Mouse (Mus musculus) MN1 (cell line): ENCODE results near the gene Foxo1.

ENCODE experiments used
- DNase-seq: peaks from one replicate; pipeline ENCODE4 v3.0.0-alpha.2; 2016; ENCODE audit warnings: low spot score

Foxo1 gene

DNA sequence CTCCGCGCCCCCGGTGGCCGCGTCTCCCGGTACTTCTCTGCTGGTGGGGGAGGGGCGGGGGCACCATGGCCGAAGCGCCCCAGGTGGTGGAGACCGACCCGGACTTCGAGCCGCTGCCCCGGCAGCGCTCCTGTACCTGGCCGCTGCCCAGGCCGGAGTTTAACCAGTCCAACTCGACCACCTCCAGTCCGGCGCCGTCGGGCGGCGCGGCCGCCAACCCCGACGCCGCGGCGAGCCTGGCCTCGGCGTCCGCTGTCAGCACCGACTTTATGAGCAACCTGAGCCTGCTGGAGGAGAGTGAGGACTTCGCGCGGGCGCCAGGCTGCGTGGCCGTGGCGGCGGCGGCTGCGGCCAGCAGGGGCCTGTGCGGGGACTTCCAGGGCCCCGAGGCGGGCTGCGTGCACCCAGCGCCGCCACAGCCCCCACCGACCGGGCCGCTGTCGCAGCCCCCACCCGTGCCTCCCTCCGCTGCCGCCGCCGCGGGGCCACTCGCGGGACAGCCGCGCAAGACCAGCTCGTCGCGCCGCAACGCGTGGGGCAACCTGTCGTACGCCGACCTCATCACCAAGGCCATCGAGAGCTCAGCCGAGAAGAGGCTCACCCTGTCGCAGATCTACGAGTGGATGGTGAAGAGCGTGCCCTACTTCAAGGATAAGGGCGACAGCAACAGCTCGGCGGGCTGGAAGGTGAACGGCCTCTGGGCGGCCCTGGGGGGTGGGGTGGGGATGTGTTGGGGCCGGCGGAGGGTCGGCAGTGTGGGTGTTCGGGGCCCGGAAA, 789 bp downstream of the Foxo1 start:
- no peak for DNase-seq

DNA sequence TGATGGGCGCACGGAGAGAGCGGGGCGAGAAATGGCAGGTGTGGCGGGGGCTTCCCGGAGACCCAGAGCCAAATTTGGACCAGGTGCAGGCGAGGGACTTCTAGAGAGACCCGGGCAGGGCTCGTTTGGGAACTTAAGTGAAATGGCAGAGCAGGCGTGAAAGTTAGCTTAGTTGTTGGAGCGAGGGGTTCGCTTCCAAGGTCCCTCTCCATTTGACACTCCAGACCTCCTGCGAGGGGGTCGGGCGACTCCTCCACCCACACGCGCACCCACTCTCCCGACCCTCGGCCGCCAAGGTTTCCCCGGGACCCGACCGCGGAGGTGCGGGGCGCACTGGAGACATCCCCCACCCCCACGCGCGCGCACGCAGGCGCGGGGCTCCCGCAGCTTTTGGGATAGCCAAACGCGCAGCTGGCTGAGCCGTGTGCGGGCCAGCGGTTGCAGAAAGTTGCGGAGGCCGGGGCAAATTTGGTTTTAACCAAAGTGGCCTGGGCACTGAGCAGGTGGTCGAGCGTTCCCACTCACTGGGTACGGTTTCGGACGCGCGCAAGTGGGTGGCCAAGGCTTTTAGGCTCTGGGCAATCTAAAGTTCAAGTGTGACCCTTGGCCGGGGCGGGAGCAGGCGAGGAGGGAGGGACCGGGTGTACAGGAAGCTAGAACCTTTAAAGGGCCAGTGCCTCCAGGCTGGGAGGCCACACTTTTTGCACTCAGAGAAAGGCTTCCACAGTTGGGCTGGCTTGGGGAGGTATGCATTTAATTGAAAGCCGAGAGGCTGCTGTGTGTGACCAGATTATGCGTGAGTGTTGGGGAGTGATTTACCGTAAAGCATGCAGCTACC, 1.6 kb downstream of the Foxo1 start:
- no peak for DNase-seq

DNA sequence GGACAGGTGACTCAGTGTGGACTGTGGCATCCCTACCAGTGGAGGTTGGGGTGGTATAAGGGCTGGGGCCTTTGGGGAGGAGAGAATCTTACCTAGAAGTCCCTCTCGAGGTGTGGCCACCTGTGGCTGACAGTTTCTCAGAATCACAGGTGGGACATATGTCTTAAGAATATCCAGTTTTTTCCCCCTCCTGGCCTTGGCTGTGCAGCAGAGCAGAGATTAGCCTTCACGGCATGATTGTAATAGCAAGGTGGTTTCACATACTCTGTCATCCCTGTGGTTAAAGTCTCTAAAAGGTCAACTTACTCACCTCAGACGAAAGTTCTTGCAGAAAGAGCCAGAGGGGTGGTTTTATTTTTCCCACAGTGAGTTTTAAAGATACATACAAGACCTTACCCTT, 2.4 kb downstream of the Foxo1 start:
- DNase-seq: no peak

DNA sequence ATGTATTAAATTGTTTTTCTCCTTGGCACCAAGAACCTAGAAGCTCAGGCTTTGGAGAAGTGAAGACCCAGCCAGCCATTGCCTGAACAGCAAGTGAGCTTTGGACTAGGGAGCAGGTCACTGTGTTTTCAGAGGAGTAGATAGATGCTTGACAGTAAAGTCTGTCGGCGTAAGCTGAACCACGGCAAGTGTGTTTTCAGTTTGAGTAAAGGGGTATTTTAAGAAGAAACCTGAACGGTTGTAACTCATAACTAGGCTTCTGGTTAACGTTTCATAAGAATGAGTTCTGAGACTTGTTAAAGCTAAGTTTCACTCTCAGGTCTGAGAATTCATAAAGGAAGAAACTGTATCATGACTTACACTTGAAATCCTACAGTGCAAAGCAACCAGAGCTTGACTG, 3.2 kb downstream of the Foxo1 start:
- DNase-seq: no peak

DNA sequence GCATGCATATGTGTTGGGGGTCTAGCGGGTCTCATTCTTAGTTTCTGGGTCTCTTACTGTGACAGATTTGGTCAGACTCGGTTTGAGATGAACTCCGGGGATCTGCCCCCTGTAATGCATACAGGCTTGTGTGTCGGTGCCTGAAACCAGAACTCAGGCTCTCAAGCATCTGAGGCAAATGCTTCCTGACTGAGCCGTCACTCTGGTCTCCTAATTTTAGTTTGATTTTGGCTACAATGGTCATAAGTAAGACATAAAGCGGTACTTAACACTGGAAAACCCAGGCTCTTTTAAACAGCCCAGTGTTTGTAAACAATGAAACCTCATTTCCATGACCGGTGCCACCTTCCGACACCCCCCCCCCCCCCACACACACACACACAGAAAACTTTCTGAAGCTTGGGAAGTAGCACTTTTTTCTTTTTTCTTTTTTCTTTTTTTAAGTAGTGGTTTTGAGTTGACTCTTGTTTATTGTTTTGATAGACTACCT, 4.3 kb downstream of the Foxo1 start:
- no peak for DNase-seq

DNA sequence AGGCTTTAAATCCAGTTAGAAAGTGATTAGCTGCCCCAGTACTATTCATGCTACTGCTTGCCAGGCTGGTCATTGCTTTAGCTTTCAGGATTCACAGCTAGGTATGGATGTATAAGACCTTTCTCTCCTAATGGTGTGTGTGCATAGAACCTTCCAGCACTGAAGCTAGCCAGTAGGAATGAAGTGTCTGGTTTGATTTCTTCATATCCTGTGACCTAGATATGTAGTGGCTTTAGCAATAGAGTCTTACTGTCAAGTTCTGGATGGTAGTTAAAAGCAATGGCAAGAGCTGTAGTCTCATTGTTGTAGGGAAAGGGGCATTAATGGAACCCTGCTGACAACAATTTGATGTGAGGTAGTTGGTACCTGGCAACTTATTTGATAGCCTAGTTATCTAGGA, 6.3 kb downstream of the Foxo1 start:
- DNase-seq: no peak

DNA sequence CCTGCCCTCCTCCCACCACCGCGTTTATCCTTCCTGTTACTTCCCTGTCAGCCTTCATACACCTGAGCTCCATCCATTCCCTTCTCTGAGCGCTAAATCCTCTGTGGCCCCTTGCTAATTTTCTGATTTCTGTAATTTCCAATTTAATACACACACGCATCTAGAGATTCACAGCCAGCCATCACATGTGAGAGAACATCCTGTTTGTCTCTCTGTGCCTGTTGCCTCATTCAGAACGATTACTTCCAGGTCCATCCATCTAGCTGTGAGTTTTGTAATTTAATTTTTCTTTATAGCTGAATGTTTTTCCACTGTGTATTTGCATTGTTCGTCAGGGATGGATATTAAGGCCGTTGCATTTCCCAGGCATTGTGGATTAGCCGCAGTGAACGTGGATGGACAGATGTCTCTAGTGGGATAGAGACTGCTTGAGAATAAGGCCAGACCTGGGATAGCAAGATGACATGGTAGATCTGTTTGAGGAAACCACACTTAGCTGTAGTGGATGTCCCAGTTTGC, 7.0 kb downstream of the Foxo1 start:
- DNase-seq: no peak

DNA sequence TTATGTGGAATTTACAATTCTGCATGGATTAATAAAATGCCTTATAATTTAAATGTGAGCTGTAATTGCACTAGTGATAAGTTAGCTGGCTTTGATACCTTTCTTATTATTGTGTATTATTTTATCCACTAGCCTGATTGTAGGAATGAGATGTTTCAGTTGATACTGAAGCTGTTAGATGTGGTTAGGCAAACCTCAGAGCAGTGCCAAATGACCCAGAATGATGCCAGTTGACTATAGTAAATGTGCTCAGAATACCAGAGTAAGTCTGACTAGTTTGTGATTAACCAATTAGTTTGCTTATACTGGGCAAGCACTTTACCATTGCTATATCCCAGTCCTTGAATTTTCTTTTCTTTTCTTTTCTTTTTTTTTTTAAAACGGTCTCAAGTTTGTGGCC, 12.5 kb downstream of the Foxo1 start:
- DNase-seq: no peak

DNA sequence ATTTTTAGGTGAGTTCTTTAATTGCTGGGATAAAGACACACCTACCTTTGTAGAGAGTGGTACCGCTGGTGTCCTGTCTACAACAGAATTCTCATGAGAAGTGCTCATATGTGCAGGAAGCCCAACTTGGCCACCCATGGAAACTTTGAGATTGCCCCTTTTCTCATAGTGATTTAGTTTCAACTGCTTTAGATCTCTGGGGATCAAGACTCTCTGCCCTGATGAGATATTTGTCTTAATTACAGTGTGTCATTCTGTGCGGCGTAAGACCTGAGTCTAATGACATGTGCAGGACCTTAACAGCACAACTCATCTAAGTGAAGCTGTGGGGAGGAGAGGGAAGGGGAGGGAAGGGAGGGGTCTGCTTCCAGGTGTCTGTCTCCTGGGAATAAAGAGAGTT, 13.7 kb downstream of the Foxo1 start:
- DNase-seq: no peak

DNA sequence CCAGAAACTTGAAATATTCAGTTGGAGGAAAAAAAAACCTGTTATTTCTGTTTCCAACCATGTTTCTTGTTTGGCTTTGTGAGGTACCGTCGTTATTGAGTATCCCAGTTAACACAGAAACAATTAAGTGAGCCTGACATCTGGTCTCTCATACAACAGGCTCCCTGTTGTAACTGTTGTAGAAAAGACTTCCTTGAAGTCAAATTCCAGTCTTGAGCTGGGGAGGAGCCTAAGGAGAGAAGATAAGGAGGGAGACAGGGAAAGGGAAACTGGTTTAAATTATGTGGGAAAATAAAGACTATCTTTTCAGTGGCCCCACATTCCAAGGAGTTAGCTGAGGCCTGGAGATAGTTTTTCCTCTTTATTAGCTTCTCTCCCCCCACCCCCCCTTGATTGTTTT, 14.2 kb downstream of the Foxo1 start:
- no peak for DNase-seq

DNA sequence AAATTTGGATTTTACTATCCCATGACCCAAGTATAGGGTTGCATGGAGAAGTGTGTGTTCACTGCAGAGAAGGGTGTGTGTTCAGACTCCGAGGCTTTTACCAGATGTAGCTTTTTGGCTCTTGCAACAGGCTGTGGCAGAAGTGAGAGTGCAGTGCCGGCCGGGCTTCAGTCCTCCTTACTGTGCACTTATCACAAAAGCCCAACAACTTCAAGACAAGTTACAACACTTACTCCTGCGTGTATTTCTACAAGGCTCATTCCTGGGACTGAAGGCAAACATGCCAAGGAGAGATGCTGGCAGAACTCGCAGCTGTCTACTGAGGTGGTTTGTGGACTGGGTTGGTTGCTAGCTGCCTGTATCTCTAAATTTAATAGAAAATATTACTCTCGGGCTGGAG, 15.4 kb downstream of the Foxo1 start:
- DNase-seq: no peak

DNA sequence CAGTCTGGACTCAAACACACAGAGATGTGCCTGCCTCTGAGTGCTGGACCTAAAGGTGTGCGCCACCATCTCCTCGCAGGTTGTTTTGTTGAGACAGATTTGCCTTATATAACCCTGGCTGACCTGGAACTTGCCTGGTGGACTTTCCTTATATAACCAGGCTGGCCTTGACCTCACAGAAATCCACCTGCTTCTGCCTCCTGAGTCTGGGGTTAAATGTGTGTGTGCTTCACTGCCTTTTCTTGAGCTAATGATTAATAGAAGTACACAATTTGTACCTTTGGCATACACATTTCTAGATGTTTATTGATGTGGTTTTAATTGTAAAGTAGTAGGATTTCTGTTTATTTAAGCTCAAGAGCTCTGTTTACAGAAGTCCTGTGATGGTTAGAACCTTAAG, 22.7 kb downstream of the Foxo1 start:
- DNase-seq: no peak

DNA sequence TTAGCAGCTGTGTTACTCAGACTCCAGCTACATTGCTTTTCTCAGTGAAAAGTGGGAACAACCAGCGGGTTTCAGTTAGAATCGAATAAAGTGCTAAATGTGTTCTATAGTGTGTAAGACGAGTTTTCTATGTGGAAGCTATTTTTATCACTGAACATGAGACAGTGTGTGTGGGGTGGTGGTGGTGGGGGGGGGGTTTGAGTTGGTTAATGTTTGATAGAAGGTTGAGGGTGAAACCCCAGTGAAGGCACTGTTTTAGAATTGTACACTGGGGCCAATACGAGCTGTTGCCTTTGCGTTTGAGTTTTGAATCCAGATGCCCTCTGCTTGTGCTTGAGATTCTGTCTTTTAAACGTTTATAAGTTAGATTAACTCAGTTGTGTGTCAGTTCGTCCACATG, 24.4 kb downstream of the Foxo1 start:
- no peak for DNase-seq

DNA sequence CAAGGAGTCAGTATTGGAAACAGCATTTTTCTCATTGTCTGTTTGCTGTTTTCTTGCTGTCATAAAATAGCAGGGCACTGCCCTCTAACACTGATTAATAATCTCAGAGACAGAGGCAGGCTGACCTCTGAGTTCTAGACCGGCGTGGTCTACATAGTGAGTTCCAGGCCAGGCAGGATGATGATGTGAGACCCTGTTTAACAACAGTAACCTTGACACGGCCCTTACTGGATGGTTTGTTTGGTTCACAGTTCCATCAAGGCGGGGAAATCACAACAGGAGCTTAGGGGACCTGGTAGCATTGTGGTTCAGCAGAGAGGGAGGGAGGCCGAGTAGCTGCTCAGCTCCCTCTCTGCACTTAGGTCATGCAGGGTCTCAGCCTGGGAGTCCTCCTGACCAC, 25.8 kb downstream of the Foxo1 start:
- DNase-seq: no peak

DNA sequence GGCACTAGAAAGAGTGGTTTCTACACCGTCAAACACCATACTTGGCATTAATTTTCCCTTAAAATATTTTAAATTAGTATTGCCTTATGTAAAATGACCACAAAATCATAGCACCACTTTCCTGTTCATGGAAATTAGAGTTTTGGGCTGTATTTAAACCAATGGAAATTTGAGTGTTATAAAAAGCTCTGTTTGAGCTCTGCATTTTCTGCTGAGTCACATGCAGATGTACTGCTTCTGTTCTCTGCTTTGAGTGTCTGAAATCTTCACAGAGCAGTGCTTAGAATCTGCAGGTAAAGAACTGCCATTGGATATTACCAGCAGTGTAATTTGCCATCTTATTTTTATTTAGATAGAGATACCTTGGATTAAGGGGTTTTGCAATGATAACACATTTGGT, 27.6 kb downstream of the Foxo1 start:
- DNase-seq: no peak

DNA sequence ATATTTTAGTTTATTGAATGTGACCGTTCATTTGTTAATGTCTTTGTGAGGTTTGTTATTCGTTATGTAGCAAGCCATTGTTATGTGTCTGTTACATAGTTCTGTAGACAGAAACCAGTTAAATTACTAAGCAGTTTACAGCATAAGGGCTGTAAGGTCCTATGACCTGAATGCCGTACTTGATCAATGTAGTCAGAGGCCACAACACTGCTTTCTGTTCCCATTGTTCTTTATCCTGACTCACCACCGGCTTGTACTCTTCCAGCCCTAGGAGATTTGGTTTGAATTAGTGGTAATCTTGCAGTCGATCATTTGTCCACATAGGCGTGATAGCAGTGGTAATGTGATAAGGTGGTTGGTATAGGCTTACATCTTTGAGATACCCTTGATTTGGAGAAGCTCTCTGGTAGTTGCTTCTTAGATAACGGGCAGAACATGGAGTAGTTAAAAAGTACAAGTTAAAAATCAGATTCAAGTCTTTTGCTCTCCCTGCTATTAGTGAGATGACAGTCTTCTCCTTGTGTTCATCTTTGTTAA, 28.2 kb downstream of the Foxo1 start:
- DNase-seq: no peak

DNA sequence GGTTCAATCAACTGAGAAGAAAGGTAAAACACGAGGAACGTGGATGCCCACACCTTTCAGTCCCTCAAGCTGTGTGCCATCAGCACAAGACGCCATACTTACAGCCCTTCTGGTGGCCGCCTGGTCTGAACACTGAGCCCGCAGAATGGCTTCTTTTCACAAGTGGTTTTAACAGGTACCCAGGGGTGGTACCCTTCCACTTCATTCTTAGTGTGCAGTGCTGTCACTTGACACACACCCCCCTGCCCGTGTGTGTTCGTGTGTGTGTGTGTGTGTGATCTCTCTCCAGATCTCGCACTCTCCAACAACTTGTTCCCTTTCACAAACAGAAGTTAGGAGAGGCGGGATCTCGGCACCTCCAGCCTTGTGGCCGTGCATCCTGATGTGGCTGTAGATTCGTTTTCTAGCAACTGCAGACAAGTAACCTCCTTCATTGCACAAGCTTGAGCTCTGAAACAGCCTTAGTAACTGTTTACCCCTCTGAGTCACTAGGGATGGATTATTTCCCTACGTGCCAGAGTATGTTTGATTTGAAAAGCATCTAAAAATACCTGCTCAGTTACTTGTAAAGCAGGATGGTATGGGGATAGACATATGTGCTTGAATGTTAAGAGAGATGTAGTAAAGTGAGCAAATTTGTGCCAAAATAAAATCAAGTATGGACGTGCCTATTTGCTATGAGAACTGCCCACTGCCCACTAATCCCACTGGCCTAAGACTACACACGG, 29.3 kb downstream of the Foxo1 start:
- DNase-seq: no peak

DNA sequence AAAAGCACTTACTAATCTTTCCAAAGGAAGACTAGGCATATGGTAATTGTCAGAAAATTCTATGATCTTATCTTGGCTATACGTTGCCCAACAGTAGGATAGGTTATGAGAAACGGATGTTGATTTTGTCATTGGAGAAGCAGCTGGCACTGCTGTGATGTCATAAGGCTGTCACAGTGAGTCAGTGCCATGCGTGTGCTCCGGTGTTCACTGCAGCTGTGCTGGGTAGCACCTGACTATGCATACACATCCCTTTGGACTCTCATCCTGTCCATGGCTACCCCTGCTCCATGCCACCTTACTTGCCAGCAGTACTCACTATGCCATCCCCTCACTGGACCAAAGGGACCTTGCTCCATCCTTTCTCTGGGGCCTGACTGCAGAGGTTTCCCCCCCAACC, 30.5 kb downstream of the Foxo1 start:
- DNase-seq: no peak

DNA sequence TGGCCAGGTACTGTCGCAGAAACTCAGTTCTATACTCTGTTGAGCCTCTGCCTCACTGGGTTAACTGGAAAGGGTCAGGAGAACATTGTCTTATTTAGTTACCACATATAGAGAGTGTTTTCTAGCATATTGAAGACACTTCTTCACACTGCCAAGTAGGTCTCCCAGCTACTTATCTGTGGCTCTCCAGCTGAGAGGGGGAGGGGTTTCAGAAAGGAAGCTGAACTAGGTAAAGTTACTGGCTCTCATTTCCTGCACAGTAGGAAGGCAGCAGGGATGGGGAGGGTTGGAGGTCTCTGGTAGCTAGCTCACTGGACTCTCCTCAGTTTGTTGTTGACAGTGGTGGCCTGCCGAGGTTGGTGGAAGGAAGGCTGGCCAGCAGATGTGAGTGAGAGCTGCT, 31.2 kb downstream of the Foxo1 start:
- DNase-seq: no peak

DNA sequence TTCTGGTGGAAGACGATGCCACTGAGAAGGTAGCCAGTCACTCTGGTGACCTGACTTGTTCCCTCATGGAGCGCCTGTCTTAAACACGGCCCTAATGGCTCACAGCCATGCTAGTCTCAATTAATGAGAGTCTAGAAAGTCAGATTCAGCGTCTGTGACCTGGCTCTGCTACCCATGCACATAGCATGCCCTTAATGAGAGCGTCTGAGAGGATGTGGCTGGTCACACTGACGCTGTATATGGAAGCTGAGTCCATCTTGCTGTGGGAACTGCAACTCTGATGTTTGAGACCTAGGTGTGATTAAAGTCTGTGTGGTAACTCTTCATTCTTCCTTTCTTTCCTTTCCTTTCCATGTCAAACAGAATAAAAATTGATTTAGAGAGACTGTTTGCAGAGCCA, 32.4 kb downstream of the Foxo1 start:
- DNase-seq: no peak

DNA sequence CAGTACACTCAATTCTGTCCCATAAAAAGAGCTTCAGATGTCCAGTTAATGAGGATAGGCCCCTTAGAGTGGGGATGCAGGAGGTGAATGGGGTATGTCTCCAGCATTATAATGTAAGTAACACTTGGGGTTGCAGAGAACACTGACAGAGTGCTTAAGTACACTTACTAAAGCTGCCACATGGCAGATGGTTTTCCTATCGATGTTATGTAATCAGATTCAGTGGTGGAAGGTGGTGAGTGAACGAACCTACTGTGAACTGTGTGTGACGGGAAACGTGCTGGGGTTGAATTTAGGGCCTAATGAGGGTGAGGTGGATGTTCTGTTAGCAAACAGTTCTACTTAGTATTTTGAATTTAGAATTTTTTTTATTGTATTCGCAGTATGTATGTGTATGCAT, 35.2 kb downstream of the Foxo1 start:
- no peak for DNase-seq

DNA sequence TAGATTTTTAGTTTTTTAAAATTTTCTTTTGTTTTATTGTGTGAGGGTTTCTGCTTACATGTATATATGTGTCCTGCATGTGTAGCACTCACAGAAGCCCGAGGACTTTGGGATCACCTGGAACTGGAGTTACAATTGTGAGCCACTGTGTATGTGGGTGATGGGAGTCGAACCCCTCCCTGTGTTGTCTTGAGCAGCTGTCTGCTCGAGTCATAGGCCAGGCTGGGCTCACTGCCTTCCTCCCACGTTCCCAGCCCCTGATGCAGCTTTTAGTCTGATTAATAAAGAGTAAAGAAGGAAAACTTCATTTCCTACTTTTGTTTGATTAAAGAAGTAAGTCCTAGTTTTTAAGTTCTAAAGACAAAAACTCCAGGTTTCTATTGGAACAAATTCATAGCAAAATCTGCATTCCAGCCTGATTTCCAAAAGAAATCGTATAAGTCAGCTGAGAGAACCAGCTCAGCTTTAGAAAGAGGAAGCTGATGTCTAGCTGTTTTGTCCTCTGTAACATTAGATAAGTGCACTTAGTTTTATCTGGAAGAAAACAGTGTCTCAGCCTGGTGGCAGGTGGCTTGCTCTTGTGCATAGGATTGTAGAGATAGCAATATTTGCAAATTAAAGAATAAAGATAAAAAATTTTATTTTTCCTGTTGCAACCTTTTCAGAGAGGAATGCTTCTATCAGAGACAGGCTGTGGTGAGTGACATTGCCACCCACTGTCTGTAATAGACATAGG, 40.6 kb downstream of the Foxo1 start:
- no peak for DNase-seq
